Mouse (Mus musculus) left cerebral cortex, postnatal 36 days (tissue): ENCODE measurements around the gene Cxcl9. TPM values are rescaled to one million over a fixed set of nuclear protein-coding genes. Genes with fewer than 3 reads are reported as not detected.

Experiments used
- DNase-seq, 2 experiments: peaks; one replicate each; pipeline ENCODE4 v3.0.0; 2021 to 2022; ENCODE audit warnings: low spot score in 2 of 2, mixed read lengths in 1 of 2
- intact Hi-C: fragments of 180-260 bp; cut with DNase I; formaldehyde crosslinking; loops from one replicate; pipeline ENCODE4 v1.15.1; 2025
- total RNA-seq, 2 experiments: library from RNA; stranded (reverse); gene quantifications; 2 replicates each; pipeline ENCODE4 v1.2.3; 2021

Gene Cxcl9
- total RNA-seq, 2 experiments from 2014 or later, result not detected

GRCm38 (mm10) chr5:92345006-92345405 is 17.1 kb upstream of the Cxcl9 start:
- no peak for DNase-seq
- intact Hi-C loops, result no loop called here

- no peak for DNase-seq
Measured at GRCm38 (mm10) chr5:92340606-92341005, 12.7 kb upstream of the Cxcl9 start.

GRCm38 (mm10) chr5:92336743-92337142 is 8.9 kb upstream of the Cxcl9 start:
- intact Hi-C loops, result no loop called here
- no peak for DNase-seq

More at GRCm38 (mm10) chr5:92340606-92341005, 12.7 kb upstream of the Cxcl9 start:
- intact Hi-C loops, result no loop called here

DNA sequence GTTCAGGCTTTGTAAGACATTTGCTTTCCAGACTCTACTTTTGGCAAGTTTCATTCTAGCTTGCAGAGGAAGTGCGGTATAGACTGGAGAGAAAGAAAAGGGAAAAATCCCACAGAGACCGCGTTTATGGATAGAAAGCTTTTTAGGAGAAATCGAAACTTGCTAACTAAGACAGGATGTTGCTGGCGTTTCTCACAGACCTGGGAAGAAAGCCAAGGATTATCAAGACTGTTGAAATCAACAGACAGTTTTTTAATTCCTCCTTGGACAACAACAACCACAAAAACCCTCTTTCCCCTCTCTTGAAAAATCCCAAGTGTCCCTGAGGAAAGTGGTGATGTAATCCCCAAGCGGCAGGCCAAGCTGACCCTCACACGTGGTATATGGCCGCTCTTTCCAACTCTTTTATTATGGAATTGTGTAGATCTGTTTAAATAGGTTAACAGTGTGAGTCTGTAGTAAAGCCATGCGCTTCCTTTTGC is 4.5 kb upstream of the Cxcl9 start:
- no peak for DNase-seq
- intact Hi-C loops, result no loop called here

GRCm38 (mm10) chr5:92331635-92332338 is 3.9 kb upstream of the Cxcl9 start, which contains the start of gene Art3:
Gene Art3 (plus strand): TSS chr5:92331827.
- intact Hi-C loops, result no loop called here
- DNase-seq, result no peak

- no peak for DNase-seq
- intact Hi-C loops, result no loop called here
Measured at GRCm38 (mm10) chr5:92331122-92331521, 3.2 kb upstream of the Cxcl9 start.

DNA sequence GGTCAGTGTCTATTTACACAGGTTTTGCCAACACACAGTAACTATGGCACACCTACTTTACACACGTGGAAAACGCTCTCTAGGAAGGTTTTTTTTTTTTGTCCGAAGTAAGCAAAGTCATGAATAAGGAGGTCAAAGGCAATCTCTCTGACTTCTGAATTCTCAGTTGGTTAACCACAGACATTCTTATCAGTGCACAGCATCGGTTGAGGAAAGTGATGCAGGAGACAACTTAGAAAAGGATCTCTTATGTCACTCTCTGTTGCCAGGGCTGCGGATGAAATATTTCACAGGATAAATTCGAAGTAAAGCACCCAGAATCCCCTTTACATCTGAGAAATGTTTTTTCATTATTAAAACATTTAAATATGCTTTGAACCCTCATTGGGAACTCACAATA is 512 bp downstream of the Cxcl9 start:
- no peak for DNase-seq

DNA sequence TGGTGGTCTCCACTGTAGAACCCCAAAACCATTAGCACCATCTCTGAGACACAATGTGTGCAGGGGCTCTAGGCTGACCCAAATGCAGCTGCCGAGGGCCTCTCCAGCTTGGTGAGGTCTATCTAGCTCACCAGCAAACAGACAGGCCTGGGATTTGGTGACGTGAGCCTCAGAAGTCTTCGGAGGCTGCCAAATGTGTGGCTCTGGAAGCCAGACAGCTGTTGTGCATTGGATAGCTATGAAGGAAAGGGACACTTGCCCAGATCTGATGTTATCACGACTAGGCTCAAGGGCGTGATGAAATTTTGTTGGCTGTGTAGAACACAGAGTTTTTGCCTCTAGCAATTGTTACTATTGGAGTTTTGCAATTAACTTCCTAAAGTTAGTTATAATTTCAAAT is 4.6 kb downstream of the Cxcl9 start:
- intact Hi-C loops, result no loop called here
- no peak for DNase-seq

More for the DNA sequence above, 512 bp downstream of the Cxcl9 start:
- intact Hi-C loops, result no loop called here

DNA sequence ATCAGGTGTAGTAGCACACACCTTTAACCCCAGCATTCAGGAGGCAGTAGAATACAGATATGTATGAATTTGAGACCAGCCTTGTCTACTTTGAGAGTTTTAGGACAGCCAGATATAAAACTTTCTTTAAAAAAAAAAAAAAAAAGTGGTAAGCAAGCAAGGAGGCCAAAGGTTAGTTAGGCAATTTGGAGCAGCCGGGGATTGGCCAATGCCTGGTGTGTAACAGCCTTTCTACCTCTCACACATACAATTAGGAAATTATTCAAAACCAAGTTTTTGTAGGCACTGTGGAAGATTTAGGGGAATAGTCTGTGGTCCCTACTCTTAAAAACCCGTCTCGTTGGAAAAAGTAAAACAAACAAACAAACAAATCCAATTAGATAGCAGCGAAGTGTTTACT is 5.3 kb downstream of the Cxcl9 start:
- DNase-seq, result no peak
- intact Hi-C loops, result no loop called here

DNA sequence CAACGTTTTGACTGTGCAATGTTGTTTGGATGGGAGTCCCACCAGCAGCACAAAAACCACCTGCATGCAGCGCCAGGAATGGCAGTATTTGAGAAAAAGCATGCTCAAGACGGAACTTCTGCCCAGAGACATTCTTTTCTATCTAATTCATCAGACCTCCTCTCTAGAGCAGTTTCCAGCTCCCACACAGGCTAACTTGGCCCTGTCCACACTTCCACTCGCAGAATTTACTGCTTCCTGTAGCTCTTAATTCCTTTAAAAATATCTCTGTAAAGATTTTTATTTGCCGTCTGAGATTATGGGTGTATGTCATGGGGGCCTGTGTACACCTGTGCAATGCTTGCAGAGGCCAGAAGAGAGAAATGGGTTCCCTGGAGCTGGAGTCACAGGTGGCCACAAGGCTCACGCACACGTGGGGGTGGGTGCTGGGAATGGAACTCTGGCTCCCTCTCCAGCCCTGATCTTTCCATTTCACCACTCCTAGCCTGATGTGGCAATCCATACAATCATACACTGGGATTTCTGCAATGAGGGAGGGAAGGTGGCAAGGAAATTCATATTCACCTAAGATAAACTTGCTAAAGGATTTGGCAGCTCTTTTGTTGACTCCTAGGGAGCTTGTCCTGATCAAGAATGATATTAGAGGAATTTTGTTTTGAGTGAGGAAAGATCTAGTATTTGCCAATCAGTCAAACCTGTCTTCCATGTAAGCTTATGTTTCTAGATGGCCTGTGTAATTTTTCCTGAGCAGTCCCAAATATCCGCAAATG is 6.1 kb downstream of the Cxcl9 start:
- DNase-seq, result no peak
- intact Hi-C loops, result no loop called here

GRCm38 (mm10) chr5:92318596-92318995 is 9.3 kb downstream of the Cxcl9 start:
- no peak for DNase-seq
- intact Hi-C loops, result no loop called here

GRCm38 (mm10) chr5:92318119-92318518 is 9.8 kb downstream of the Cxcl9 start:
- DNase-seq, result no peak
- intact Hi-C loops, result no loop called here

DNA sequence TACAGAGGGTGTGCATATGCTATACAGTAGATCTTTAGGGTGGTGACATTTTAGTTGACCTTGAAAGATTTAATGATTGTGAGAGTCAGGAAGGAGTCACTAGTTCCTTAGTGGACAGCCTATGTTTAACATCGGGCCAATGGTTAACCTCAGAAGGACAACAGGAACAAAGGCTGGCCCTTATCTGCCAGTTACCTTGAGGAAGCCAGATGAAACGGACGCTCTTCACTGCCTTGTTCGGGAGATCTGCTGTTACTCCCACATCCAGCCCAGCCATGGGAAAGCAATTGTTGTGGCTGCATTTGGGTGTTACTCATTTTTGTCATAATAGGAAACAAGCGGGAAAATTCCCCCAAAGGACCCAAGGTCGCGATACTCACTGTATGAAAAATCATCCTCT is 14.1 kb downstream of the Cxcl9 start:
- intact Hi-C loops, result no loop called here
- no peak for DNase-seq

GRCm38 (mm10) chr5:92312046-92312715 is 15.7 kb downstream of the Cxcl9 start:
- intact Hi-C loops, result loop anchor here (1.0 kb wide), 1 partner anchor 69 kb away; no protein-coding TSS in a partner anchor
- DNase-seq, result peak; percentile 60 to 85

GRCm38 (mm10) chr5:92309681-92310511 is 18.0 kb downstream of the Cxcl9 start, which contains the start of gene Sdad1:
Gene Sdad1 (minus strand): TSS chr5:92310479.
- intact Hi-C loops, result no loop called here
- DNase-seq, result peak; percentile 95 to 98

GRCm38 (mm10) chr5:92304291-92304690 is 23.6 kb downstream of the Cxcl9 start:
- no peak for DNase-seq
- intact Hi-C loops, result no loop called here

- no peak for DNase-seq
- intact Hi-C loops, result no loop called here
Measured at GRCm38 (mm10) chr5:92302149-92302840, 25.6 kb downstream of the Cxcl9 start.

GRCm38 (mm10) chr5:92294525-92294924 is 33.4 kb downstream of the Cxcl9 start:
- intact Hi-C loops, result no loop called here
- DNase-seq, result no peak
